Mouse (Mus musculus): ENCODE results near the gene Cpt1c.

- TF ChIP-seq CTCF (IDR thresholded peaks at IDR 0.05; ENCODE audit: low read depth) (no peak), EP300 (IDR thresholded peaks at IDR 0.05; ENCODE audit: low read depth) (no peak)
These were observed 56.4 kb downstream of the Cpt1c start for GRCm38 (mm10) chr7:44918219-44918618.

All from liver, embryonic 14.5 days (tissue).